ENCODE assay signal across 7 mouse cellular contexts in the genomic region with DNA sequence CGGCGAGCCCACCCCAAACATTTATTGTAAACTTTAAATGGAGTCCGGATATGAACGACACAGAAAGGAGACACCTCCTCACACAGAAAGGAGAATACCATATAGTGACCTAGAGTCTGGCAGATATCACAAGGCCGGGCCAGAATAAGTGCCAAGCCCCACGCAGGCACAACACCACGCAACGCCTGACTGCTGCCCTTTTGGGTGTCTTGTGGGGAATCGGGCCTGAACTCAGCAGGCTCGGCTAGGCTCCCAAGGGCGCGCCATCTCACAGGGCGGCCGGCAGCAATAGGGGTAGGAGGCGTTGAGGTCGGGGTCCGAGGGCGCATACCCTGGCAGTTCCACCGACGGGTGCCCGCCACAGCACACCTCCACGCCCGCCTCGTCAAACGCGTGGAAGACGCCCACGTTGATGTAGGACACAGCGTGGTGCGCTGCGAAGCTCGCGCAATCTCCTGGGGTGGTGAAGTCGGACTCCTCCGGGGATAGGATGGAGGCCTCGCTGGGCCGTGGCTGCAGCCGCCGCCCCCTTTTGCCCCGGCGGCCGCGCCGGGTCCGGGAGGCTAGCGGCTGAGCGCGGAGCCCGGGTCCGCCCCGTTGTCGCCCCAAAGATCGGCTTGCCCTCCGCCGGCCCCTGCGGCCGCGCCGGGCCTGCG. TPM values are rescaled to one million over a fixed set of nuclear protein-coding genes. Genes with fewer than 3 reads are reported as not detected.
DNase-seq lines count a peak whose midpoint lies in the region; ATAC-seq and TF ChIP-seq lines count a peak whose summit lies in the region.

No protein-coding gene starts in this region.

- peak overlapping the region; percentile 92 for H3K4me2 ChIP-seq in lung, postnatal 0 days (replicated peaks; ENCODE audit: low read depth, low read length)
- peak overlapping the region; percentile 89 for H3K4me2 ChIP-seq in forebrain, embryonic 11.5 days (ENCODE audit: low read depth, low read length, severe bottlenecking)
- H3K4me2 ChIP-seq in hindbrain, embryonic 13.5 days, result peak overlapping the region; percentile 93

- peaks cover 14% of the 10 kb centered on the region; the same call in 1 of the 2 replicates for H3K4me1 ChIP-seq in lung, postnatal 0 days (ENCODE audit: insufficient read depth, low read depth, low read length)
- H3K4me1 ChIP-seq in forebrain, embryonic 11.5 days (replicated peaks; ENCODE audit: control insufficient read depth, insufficient read depth, low read length), result peaks cover 13% of the 10 kb centered on the region; the same call in 1 of the 2 replicates
- peaks cover 33% of the 10 kb centered on the region for H3K4me1 ChIP-seq in hindbrain, embryonic 13.5 days (replicated peaks)

- no peaks in the 10 kb centered on the region for H3K36me3 ChIP-seq in lung, postnatal 0 days (ENCODE audit: insufficient read depth, low read length)
- no peaks in the 10 kb centered on the region for H3K36me3 ChIP-seq in forebrain, embryonic 11.5 days (ENCODE audit: control insufficient read depth, insufficient read depth, low read length)
- no peaks in the 10 kb centered on the region for H3K36me3 ChIP-seq in hindbrain, embryonic 13.5 days
- no peaks in the 10 kb centered on the region for H3K36me3 ChIP-seq in macrophage (ENCODE audit: inconsistent target)

- ATAC-seq in lung, postnatal 0 days, result peak; percentile 43
- no peak; the same call in none of the 2 replicates for ATAC-seq in forebrain, embryonic 11.5 days (replicated peaks; ENCODE audit: low FRiP score)
- peak; percentile 19 for ATAC-seq in hindbrain, embryonic 13.5 days (ENCODE audit: low FRiP score)

- WGBS in lung, postnatal 0 days, result 3% methylated on average over 45 of the region's 60 CpGs
- under 1% methylated on average over 60 of the region's 60 CpGs for WGBS in forebrain, embryonic 11.5 days
- WGBS in hindbrain, embryonic 13.5 days, result 2% methylated on average over 60 of the region's 60 CpGs
- WGBS in macrophage (ENCODE audit: missing documents), result 12% methylated on average over 60 of the region's 60 CpGs

- H3K9ac ChIP-seq in lung, postnatal 0 days (replicated peaks; ENCODE audit: low read depth), result no peak overlapping the region
- H3K9ac ChIP-seq in forebrain, embryonic 11.5 days (ENCODE audit: low read length), result no peak overlapping the region
- peak overlapping the region; percentile 85 for H3K9ac ChIP-seq in hindbrain, embryonic 13.5 days

- H3K9me3 ChIP-seq in lung, postnatal 0 days (ENCODE audit: low read length), result no peaks in the 10 kb centered on the region
- no peaks in the 10 kb centered on the region for H3K9me3 ChIP-seq in forebrain, embryonic 11.5 days (ENCODE audit: control insufficient read depth, low read length)
- H3K9me3 ChIP-seq in hindbrain, embryonic 13.5 days, result no peaks in the 10 kb centered on the region

- H3K79me2 ChIP-seq in macrophage (ENCODE audit: inconsistent target), result no peaks in the 10 kb centered on the region

- peak overlapping the region; percentile 54 for H3K4me3 ChIP-seq in lung, postnatal 0 days (ENCODE audit: low read depth, low read length)
- peak overlapping the region; percentile 53 for H3K4me3 ChIP-seq in forebrain, embryonic 11.5 days (ENCODE audit: low read depth, low read length)
- peak overlapping the region; percentile 70 for H3K4me3 ChIP-seq in hindbrain, embryonic 13.5 days
- peak overlapping the region; percentile 18; the same call in 1 of the 2 replicates for H3K4me3 ChIP-seq in macrophage (ENCODE audit: inconsistent target)

- no peak overlapping the region for H3K27ac ChIP-seq in lung, postnatal 0 days (ENCODE audit: low read length)
- H3K27ac ChIP-seq in forebrain, embryonic 11.5 days (ENCODE audit: low read depth, low read length), result no peak overlapping the region
- no peak overlapping the region for H3K27ac ChIP-seq in hindbrain, embryonic 13.5 days
- H3K27ac ChIP-seq in macrophage, result no peak overlapping the region

- no peak for TF ChIP-seq EP300 in lung, postnatal 0 days (IDR thresholded peaks at IDR 0.05)

- H3K27me3 ChIP-seq in lung, postnatal 0 days (replicated peaks; ENCODE audit: insufficient read depth, low read length), result peaks cover 62% of the 10 kb centered on the region
- peaks cover 63% of the 10 kb centered on the region for H3K27me3 ChIP-seq in forebrain, embryonic 11.5 days (ENCODE audit: control insufficient read depth, insufficient read depth, low read length)
- H3K27me3 ChIP-seq in hindbrain, embryonic 13.5 days, result peaks cover 90% of the 10 kb centered on the region

- TF ChIP-seq CTCF in lung, postnatal 0 days (IDR thresholded peaks at IDR 0.05), result no peak

- DNase-seq in lung, postnatal 0 days (ENCODE audit: low spot score), result no peak
- DNase-seq in lung, postnatal 10 days, result no peak
- DNase-seq in forebrain, embryonic 11.5 days (ENCODE audit: low spot score), result peak; percentile 56
- no peak for DNase-seq in left cerebral cortex, adult 8-10 months (ENCODE audit: low spot score in 2 of 2)
- DNase-seq in layer of hippocampus, postnatal 25 days (ENCODE audit: extremely low spot score in 1 of 2, low spot score in 1 of 2), result no peak

RNA-seq across cellular contexts. Expression of gene Gm42517, which starts 1.3 kb away (rescaled TPM):
- 0.06 and 0.07 TPM in 2 replicates for polyA plus RNA-seq in lung, postnatal 0 days (2015; fragmentation: Nextera tagmentation; extraction: Ambion mirVana)
- 0.13 TPM in 1 of 2 replicates, not detected in the other for polyA plus RNA-seq in forebrain, embryonic 11.5 days (2014; fragmentation: Nextera tagmentation; extraction: Ambion mirVana)
- polyA plus RNA-seq in hindbrain, embryonic 13.5 days (2015; fragmentation: Nextera tagmentation; extraction: Ambion mirVana), result 0.78 and 1.4 TPM in 2 replicates
- 10 to 100 TPM in 4 of 26 experiments, 1 to 10 TPM in 22; 1.8 to 31.1 (median 5.2) TPM for total RNA-seq in macrophage (2018; cell fraction: chromatin; rRNA removed)
- total RNA-seq in macrophage (2018; cell fraction: cytosol; rRNA removed), result 10 to 100 TPM in 16 of 26 experiments, 1 to 10 TPM in 10; 6.8 to 38.4 (median 14.4) TPM
- total RNA-seq in macrophage (2018; cell fraction: nucleus; rRNA removed), result 10 to 100 TPM in 23 of 26 experiments, 1 to 10 TPM in 3; 5.6 to 45.0 (median 15.8) TPM
- polyA plus RNA-seq in macrophage (2018), result 5.7 to 18.2 TPM (median 14.7 TPM) in 3 replicates
- total RNA-seq in left cerebral cortex, adult 8-10 months (2022), result 10 to 100 TPM; 48.4 to 55.0 (median 51.3) TPM
- total RNA-seq in layer of hippocampus, postnatal 25 days (2021), result 10 to 100 TPM; 55.4 to 61.2 TPM

RNA-seq across cellular contexts. Expression of gene Pde6b, which starts 21.7 kb away (rescaled TPM):
- 0.06 TPM in 1 of 2 replicates, not detected in the other for polyA plus RNA-seq in lung, postnatal 0 days (2015; fragmentation: Nextera tagmentation; extraction: Ambion mirVana)
- polyA plus RNA-seq in forebrain, embryonic 11.5 days (2014; fragmentation: Nextera tagmentation; extraction: Ambion mirVana), result 0.23 and 0.40 TPM in 2 replicates
- 0.16 and 0.22 TPM in 2 replicates for polyA plus RNA-seq in hindbrain, embryonic 13.5 days (2015; fragmentation: Nextera tagmentation; extraction: Ambion mirVana)
- total RNA-seq in macrophage (2018; cell fraction: chromatin; rRNA removed), result 10 to 100 TPM in 13 of 26 experiments, 1 to 10 TPM in 13; 1.0 to 46.1 (median 8.1) TPM
- total RNA-seq in macrophage (2018; cell fraction: cytosol; rRNA removed), result 1 to 10 TPM in 8 of 26 experiments, under 1 TPM in 18; 0.09 to 3.1 (median 0.42) TPM
- 10 to 100 TPM in 8 of 26 experiments, 1 to 10 TPM in 16, under 1 TPM in 2; 0.54 to 24.0 (median 4.0) TPM for total RNA-seq in macrophage (2018; cell fraction: nucleus; rRNA removed)
- polyA plus RNA-seq in macrophage (2018), result 0.07 to 1.1 TPM in 2 of 3 replicates, not detected in the other
- under 1 TPM; 0.26 to 0.68 (median 0.38) TPM for total RNA-seq in left cerebral cortex, adult 8-10 months (2022)
- total RNA-seq in layer of hippocampus, postnatal 25 days (2021), result under 1 TPM; 0.25 to 0.33 TPM

RNA-seq across cellular contexts. Expression of gene Pigg, which starts 54.0 kb away (rescaled TPM):
- polyA plus RNA-seq in lung, postnatal 0 days (2015; fragmentation: Nextera tagmentation; extraction: Ambion mirVana), result 4.6 and 6.4 TPM in 2 replicates
- polyA plus RNA-seq in forebrain, embryonic 11.5 days (2014; fragmentation: Nextera tagmentation; extraction: Ambion mirVana), result 3.7 and 4.3 TPM in 2 replicates
- 5.4 and 5.9 TPM in 2 replicates for polyA plus RNA-seq in hindbrain, embryonic 13.5 days (2015; fragmentation: Nextera tagmentation; extraction: Ambion mirVana)
- total RNA-seq in macrophage (2018; cell fraction: chromatin; rRNA removed), result 10 to 100 TPM in 23 of 26 experiments, 1 to 10 TPM in 3; 6.7 to 18.7 (median 14.1) TPM
- total RNA-seq in macrophage (2018; cell fraction: cytosol; rRNA removed), result 1 to 10 TPM; 5.0 to 9.7 (median 6.8) TPM
- 10 to 100 TPM; 11.1 to 21.1 (median 15.1) TPM for total RNA-seq in macrophage (2018; cell fraction: nucleus; rRNA removed)
- 6.0 to 9.1 TPM (median 6.8 TPM) in 3 replicates for polyA plus RNA-seq in macrophage (2018)
- total RNA-seq in left cerebral cortex, adult 8-10 months (2022), result 10 to 100 TPM; 11.1 to 11.5 (median 11.3) TPM
- 10 to 100 TPM; 10.9 to 11.5 TPM for total RNA-seq in layer of hippocampus, postnatal 25 days (2021)

Comparison
In these comparisons a context has a peak if more than half of its experiments do, and no peak if none do; other contexts are left out.
1. H3K4me3 ChIP-seq: peak in every context shown above with its lines; median percentile 70 in hindbrain, embryonic 13.5 days; 54 in lung, postnatal 0 days; 53 in forebrain, embryonic 11.5 days; 18 in macrophage.